Mouse (Mus musculus) neural tube, embryonic 12.5 days (tissue): ENCODE data around the gene Cnot6l. TPM values are rescaled to one million over a fixed set of nuclear protein-coding genes. Genes with fewer than 3 reads are reported as not detected.

Source experiments
- ATAC-seq: fragments of 200-750 bp; cut with Nextera tagmentation; 2 replicates; pipeline ENCODE4 v1.8.0; 2017; ENCODE audit warnings: low read depth, mild to moderate bottlenecking, moderate TSS enrichment, moderate library complexity; ENCODE audit not compliant: low FRiP score
- H3K27ac ChIP-seq: fragments of 300-500 bp; sonication (generic); 2 replicates; pipeline ENCODE4 v1.5.1; 2016
- H3K27me3 ChIP-seq: fragments of 300-500 bp; sonication (generic); replicated peaks from 2 replicates; pipeline ENCODE4 v1.6.1; 2016; ENCODE audit warnings: mild to moderate bottlenecking
- H3K36me3 ChIP-seq: fragments of 300-500 bp; sonication (generic); 2 replicates; pipeline ENCODE4 v1.6.1; 2016; ENCODE audit warnings: mild to moderate bottlenecking
- H3K4me1 ChIP-seq: fragments of 300-500 bp; sonication (generic); 2 replicates; pipeline ENCODE4 v1.6.1; 2016
- H3K4me2 ChIP-seq: fragments of 300-500 bp; sonication (generic); replicated peaks from 2 replicates; pipeline ENCODE4 v1.6.1; 2016; ENCODE audit warnings: mild to moderate bottlenecking
- H3K4me3 ChIP-seq: fragments of 300-500 bp; sonication (generic); 2 replicates; pipeline ENCODE4 v1.5.1; 2016
- H3K9ac ChIP-seq: fragments of 300-500 bp; sonication (generic); 2 replicates; pipeline ENCODE4 v1.6.1; 2016; ENCODE audit warnings: mild to moderate bottlenecking
- H3K9me3 ChIP-seq: fragments of 300-500 bp; sonication (generic); 2 replicates; pipeline ENCODE4 v1.6.1; 2016; ENCODE audit warnings: mild to moderate bottlenecking
- WGBS: fragments of 180-500 bp; shearing (Covaris S2); methylation state at CpG from one replicate; pipeline ENCODE4 v1.1.7; 2016; 5-methylcytosine and 5-hydroxymethylcytosine counted together
- polyA plus RNA-seq: library from polyadenylated mRNA; unstranded; fragments of >200 nt; fragmentation: Nextera tagmentation; extraction: Ambion mirVana; gene quantifications from 2 replicates; pipeline ENCODE4 v1.2.1, GENCODE M21; 2016

Cnot6l gene
- polyA plus RNA-seq, 1 experiment from 2014 or later = 12.3 TPM

- H3K27ac ChIP-seq = no peak overlapping the region
- no peaks in the 10 kb centered on the region for H3K4me1 ChIP-seq
- WGBS = 67% methylated on average over 5 of the region's 5 CpGs
- H3K9me3 ChIP-seq = no peaks in the 10 kb centered on the region
- H3K36me3 ChIP-seq = no peaks in the 10 kb centered on the region
- no peak for ATAC-seq
- H3K4me2 ChIP-seq = no peak overlapping the region
- no peak overlapping the region for H3K4me3 ChIP-seq
- H3K9ac ChIP-seq = no peak overlapping the region
- H3K27me3 ChIP-seq = no peaks in the 10 kb centered on the region
These were observed 124.7 kb downstream of the Cnot6l start for GRCm38 (mm10) chr5:96039188-96039840.

GRCm38 (mm10) chr5:96037684-96038121 lies 126.3 kb downstream of the Cnot6l start:
- WGBS = 49% methylated on average over 8 of the region's 8 CpGs

DNA sequence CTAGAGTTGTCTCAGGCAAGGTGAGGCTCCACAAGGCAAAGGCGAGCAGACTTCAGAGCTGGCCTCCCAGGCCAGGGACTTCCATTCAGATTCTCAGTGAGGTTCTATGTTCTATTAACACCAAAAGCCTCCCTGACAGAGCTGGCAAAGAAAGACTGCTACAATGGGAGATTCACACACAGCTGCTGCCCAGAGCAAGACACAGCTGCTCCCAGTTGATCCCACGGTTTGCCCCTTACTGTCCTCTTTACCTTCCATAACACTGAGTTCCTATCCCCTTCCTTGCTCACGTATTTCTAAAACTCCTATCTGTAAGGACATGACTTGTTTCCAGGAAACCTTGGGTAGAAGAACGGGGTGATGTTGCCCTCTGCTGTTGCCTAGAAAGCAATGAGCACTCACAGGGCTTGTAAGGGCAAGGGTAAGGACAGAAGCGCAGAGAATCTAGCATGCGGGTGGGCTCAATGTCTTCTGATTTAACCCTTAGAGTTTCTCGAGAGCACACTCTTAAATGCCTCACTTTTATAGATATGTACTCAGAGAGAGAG lies 127.8 kb downstream of the Cnot6l start:
- Histone ChIP-seq H3K4me1 (no peaks in the 10 kb centered on the region), H3K9ac (no peak overlapping the region), H3K4me3 (no peak overlapping the region), H3K27me3 (no peaks in the 10 kb centered on the region), H3K9me3 (no peaks in the 10 kb centered on the region), H3K36me3 (no peaks in the 10 kb centered on the region), H3K4me2 (no peak overlapping the region), H3K27ac (no peak overlapping the region)
- no peak for ATAC-seq
- 69% methylated on average over 7 of the region's 7 CpGs for WGBS

More at GRCm38 (mm10) chr5:96037684-96038121, 126.3 kb downstream of the Cnot6l start:
- H3K4me1 ChIP-seq = no peaks in the 10 kb centered on the region
- H3K4me2 ChIP-seq = no peak overlapping the region
- H3K9me3 ChIP-seq = no peaks in the 10 kb centered on the region
- no peaks in the 10 kb centered on the region for H3K36me3 ChIP-seq
- no peak overlapping the region for H3K27ac ChIP-seq
- H3K27me3 ChIP-seq = no peaks in the 10 kb centered on the region
- H3K4me3 ChIP-seq = no peak overlapping the region
- H3K9ac ChIP-seq = no peak overlapping the region
- ATAC-seq = 0 out of 2 replicates have a peak, but pooled peaks have one; percentile 21

DNA sequence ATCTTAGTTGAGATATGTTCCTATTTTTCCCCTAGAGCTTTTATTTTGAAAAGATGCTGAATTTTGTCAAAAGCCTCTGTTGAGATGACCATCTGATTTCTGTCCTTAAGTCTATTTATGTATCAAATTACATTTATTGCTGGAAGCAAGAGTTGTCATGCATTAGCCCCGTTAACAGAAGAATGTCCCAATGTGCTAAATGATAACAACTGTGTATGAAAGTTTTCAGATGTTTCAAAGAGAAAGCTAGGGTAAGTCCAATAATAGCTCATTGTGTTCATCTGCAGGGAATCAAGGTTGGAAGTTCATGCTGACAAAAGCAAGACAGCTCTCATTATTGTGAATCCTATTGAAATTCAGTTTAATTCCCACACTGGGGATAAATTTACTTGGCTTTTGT lies 129.9 kb downstream of the Cnot6l start:
- Histone ChIP-seq H3K4me1 (no peaks in the 10 kb centered on the region), H3K4me3 (no peak overlapping the region), H3K9ac (no peak overlapping the region), H3K27ac (no peak overlapping the region), H3K27me3 (no peaks in the 10 kb centered on the region), H3K36me3 (no peaks in the 10 kb centered on the region), H3K9me3 (no peaks in the 10 kb centered on the region), H3K4me2 (no peak overlapping the region)
- ATAC-seq = no peak
- 23% methylated on average over 1 of the region's 1 CpGs for WGBS

- 86% methylated on average over 2 of the region's 2 CpGs for WGBS
- no peak for ATAC-seq
- Histone ChIP-seq H3K4me3 (no peak overlapping the region), H3K4me2 (no peak overlapping the region), H3K4me1 (no peaks in the 10 kb centered on the region), H3K27me3 (no peaks in the 10 kb centered on the region), H3K9ac (no peak overlapping the region), H3K36me3 (no peaks in the 10 kb centered on the region), H3K9me3 (peaks cover 3% of the 10 kb centered on the region; the same call in 1 of the 2 replicates), H3K27ac (no peak overlapping the region)
These were observed 134.2 kb downstream of the Cnot6l start for GRCm38 (mm10) chr5:96029821-96030220.

Other genes starting within 250 kb of the Cnot6l start
- 0.56 and 1.0 TPM in 2 replicates for gene Cxcl13, start 207.2 kb downstream of the Cnot6l start, polyA plus RNA-seq
- 17.2 and 20.8 TPM in 2 replicates for gene Mrpl1, start 45.3 kb upstream of the Cnot6l start, polyA plus RNA-seq
- 4.9 and 6.4 TPM in 2 replicates for gene Fras1, start 209.8 kb upstream of the Cnot6l start, polyA plus RNA-seq